Mouse (Mus musculus) megakaryocyte, embryonic 14.5 days (primary cell): ENCODE measurements at regions not wholly inside any gene's neighbourhood (a gene's known extent, or its start where the extent isn't known, plus 50 kb on each side); places are given as distances from the start of the nearest gene placed in this dataset.

Source experiments
- H3K27me3 ChIP-seq: replicated peaks from 2 replicates; pipeline ENCODE3; 2012; ENCODE audit warnings: inconsistent platforms
- H3K36me3 ChIP-seq: replicated peaks from 2 replicates; pipeline ENCODE3; 2012; ENCODE audit warnings: low read length, inconsistent platforms, mixed read lengths
- H3K4me1 ChIP-seq: 2 replicates; pipeline ENCODE4 v1.6.1; 2012; ENCODE audit warnings: inconsistent platforms
- H3K4me3 ChIP-seq: replicated peaks from 2 replicates; pipeline ENCODE3; 2012; ENCODE audit warnings: moderate library complexity, mild to moderate bottlenecking, inconsistent platforms
- H3K9me3 ChIP-seq: 2 replicates; pipeline ENCODE4 v1.6.1; 2012; ENCODE audit warnings: inconsistent platforms
- FLI1 ChIP-seq: IDR thresholded peaks from 2 replicates; pipeline ENCODE4 v1.6.1; 2012; ENCODE audit warnings: low read length, inconsistent platforms, mixed read lengths
- GATA1 ChIP-seq: IDR thresholded peaks from 3 replicates; pipeline ENCODE4 v1.6.1; 2012; ENCODE audit warnings: mixed read lengths, low read length, inconsistent platforms, borderline replicate concordance

DNA sequence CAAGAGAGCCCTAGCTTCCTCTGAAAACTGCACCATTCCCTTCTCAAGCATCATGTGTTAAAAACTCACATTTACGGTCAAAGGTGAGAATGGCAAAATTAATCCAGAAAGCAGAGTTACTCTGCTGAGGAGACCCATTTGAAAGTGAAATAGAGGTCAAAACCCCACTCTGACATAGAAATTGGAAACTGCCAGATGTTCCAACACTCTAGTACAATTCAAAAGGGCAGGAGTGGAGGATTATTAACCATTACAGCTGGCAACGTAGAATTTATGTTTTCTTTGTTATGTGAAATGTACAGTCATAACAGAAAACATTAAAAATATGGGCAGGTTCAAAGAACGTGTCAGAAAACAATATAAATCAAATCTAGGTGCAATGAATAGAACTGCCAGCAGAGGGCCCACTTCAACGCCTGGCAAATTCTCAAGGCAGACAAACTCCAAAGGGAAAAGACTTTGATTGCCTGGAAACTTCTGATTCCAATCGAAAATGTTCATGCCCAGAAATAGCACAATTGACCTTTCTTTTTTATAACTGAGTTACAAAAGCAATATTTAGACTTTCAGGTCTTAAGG, 54.2 kb upstream of the Rfpl4b start:
- no peak for TF ChIP-seq GATA1
- no peak for TF ChIP-seq FLI1
- peaks cover 8% of the 10 kb centered on the region for H3K4me1 ChIP-seq
- H3K4me3 ChIP-seq, result no peak overlapping the region
- H3K9me3 ChIP-seq, result no peaks in the 10 kb centered on the region
- H3K27me3 ChIP-seq, result no peaks in the 10 kb centered on the region
- H3K36me3 ChIP-seq, result no peaks in the 10 kb centered on the region

DNA sequence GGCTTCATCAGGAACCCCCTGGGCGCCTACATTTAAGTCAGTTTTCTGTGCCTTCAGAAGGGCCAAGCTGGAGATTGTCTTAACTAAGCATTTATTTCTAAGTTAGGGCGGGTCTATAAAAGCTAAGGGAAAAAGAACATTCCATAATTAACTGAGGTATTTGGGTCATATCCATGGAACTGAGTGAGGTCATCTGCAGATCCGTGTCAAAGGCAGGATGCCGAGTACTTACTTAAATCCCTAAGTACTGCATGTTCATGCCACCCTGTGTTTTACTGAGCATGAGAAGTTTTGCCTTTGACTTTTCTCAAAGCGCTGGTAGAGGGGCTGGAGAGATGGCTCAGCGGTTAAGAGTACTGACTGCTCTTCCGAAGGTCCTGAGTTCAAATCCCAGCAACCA, 57.7 kb upstream of the Rfpl4b start:
- H3K27me3 ChIP-seq, result no peaks in the 10 kb centered on the region
- TF ChIP-seq GATA1 (no peak), FLI1 (no peak)
- H3K36me3 ChIP-seq, result no peaks in the 10 kb centered on the region
- H3K9me3 ChIP-seq, result no peaks in the 10 kb centered on the region
- peaks cover 18% of the 10 kb centered on the region for H3K4me1 ChIP-seq
- no peak overlapping the region for H3K4me3 ChIP-seq

DNA sequence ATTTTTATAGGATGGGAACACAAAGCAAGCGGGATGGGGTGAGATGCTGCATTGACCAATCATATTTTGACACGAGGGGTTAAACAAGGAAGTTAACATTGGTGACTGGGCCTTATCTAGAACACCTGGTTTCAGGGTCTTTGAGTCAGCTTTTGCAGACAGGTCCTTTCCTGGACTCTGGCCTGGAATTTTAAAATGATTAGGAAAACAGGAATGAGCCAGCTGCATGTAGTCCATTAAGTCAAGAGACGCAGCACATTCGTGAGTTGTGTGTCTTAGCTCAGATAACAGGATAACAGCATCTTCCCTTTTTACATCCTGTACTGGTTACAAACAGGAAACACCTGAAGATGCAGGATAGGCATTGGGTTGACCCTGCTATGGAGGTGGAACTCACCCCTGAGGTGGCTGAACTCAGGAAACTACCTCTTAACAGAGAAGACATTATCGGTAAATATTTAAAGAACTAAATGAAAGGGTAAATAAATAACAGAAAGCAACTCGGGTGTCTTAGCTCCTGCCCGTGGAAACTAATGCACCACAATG, 59.1 kb upstream of the Rfpl4b start:
- H3K27me3 ChIP-seq, result no peaks in the 10 kb centered on the region
- no peak for TF ChIP-seq GATA1
- no peak for TF ChIP-seq FLI1
- no peaks in the 10 kb centered on the region for H3K9me3 ChIP-seq
- peaks cover 24% of the 10 kb centered on the region for H3K4me1 ChIP-seq
- H3K36me3 ChIP-seq, result no peaks in the 10 kb centered on the region
- H3K4me3 ChIP-seq, result no peak overlapping the region

DNA sequence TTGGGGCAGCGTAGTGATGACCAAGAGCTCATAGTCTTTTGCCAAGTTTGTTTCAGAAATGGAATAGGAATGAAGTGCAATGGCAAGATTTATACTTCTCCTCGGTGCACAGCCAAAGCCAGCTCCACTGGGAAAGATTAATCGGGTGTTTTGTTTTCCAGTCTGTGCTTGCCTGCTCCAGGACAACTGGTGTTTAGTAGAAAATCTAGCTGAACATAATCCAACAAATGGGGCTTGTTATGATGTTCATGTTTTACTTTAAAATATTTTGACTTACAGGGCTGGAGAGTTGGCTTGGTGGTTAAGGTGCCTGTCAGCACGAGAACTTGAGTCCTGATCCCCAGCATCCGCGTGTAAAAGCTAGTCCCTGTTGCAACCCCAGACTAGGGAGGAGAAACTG, 60.6 kb upstream of the Rfpl4b start:
- Histone ChIP-seq H3K27me3 (no peaks in the 10 kb centered on the region), H3K4me1 (peaks cover 24% of the 10 kb centered on the region), H3K36me3 (no peaks in the 10 kb centered on the region), H3K9me3 (no peaks in the 10 kb centered on the region), H3K4me3 (no peak overlapping the region)
- TF ChIP-seq FLI1 (no peak), GATA1 (no peak)

DNA sequence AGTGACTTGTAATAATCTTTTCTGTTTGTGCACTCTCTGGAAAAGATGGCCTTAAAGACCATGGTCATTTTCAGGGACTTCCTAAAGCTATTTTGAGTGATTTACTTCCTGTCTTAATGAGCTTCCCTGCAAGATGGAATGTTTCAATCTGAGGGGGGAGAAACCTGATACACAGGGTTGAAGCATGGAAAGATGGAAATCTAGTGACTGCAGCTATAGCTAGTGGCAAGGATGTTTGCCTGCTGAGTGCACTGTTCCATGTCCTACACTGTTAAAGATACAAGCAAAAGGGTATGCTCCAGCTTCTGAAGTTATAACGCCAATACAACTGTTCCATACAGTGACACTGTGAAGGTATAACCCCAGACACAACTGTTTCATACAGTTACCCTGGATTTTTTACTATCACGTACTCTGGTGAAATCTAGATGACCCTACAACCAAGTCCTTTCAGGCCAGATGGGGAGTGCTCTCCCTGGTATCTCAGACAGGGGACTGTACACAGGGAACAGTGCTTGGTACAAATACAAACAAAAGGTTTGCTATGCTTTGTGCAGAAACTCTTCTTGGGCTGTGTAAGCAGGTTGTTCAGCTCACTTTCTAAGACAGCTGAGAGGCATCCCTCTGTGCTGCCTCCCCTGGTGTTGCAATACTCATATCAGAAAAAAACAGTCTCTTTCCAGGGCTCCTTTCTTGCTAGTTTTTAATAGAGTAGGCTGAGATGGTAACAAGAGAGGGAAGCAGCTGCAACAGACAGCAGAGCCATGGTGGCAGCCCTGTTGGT, 62.4 kb upstream of the Rfpl4b start:
- Histone ChIP-seq H3K4me3 (no peak overlapping the region), H3K9me3 (no peaks in the 10 kb centered on the region)
- TF ChIP-seq GATA1 (no peak), FLI1 (no peak)

DNA sequence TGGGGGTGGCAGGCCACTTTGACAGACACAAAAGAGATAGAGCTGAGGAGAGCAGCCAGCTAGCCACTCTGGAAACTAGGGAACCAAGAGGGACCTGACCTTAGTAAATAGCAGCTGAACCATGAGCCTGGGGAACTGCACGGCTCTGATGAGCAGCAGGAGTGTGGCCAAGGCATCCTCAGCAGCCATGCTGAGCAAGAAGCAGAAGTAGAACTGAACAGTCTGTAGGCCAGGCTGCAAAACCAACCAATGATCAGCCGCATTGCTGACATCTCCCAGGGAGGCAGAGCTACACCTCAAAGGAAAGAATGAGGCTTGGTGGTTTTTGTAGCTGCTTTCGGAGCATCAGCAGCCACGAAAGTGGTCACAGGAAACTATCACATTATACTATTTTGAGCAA, 63.1 kb upstream of the Rfpl4b start:
- no peaks in the 10 kb centered on the region for H3K36me3 ChIP-seq
- H3K4me3 ChIP-seq, result peak overlapping the region; percentile 4
- H3K9me3 ChIP-seq, result no peaks in the 10 kb centered on the region
- no peak for TF ChIP-seq GATA1
- no peak for TF ChIP-seq FLI1
- no peaks in the 10 kb centered on the region for H3K27me3 ChIP-seq
- peaks cover 24% of the 10 kb centered on the region for H3K4me1 ChIP-seq

More for the DNA sequence above, 62.4 kb upstream of the Rfpl4b start:
- Histone ChIP-seq H3K4me1 (peaks cover 24% of the 10 kb centered on the region), H3K27me3 (no peaks in the 10 kb centered on the region), H3K36me3 (no peaks in the 10 kb centered on the region)

DNA sequence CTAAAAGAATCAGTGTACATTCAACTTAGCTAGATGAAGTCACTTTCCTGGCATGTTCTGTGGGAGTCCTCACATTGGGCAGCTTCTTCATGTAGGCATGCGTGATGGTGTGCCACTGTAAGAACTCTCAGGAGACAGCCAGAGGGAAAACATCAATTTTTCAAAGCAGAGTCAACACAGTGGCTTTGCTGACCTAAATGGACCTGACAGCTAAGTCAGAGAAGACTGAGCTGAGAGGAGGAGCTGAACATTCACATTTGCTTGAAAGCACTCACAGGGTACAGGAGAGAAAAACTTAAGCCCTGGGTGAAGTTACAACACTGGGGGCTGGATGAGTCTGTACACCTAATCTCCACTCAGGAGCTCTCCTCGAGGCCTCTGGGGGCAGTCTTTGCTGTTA, 64.9 kb upstream of the Rfpl4b start:
- no peak overlapping the region for H3K4me3 ChIP-seq
- no peaks in the 10 kb centered on the region for H3K36me3 ChIP-seq
- TF ChIP-seq FLI1 (no peak), GATA1 (no peak)
- no peaks in the 10 kb centered on the region for H3K27me3 ChIP-seq
- H3K9me3 ChIP-seq, result no peaks in the 10 kb centered on the region
- peaks cover 10% of the 10 kb centered on the region for H3K4me1 ChIP-seq

DNA sequence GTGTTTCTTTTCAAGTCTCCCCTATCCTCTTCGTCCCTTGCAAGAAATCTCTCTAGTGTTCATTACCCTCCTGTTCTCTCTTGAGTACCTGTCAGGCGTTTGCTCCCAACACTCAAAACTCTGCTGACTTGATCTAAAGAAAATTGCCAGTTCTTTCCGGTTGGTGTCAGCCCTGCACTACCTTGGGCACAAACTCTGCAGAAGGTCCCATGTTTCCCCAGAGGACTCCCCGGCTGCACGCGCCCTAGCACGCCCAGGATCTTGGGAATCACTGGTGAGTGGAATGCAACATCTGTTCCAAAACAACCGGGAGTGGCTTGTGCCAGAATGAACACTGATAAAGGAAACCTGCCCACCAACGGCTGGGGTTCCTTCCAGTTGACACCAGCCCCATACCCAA, 66.3 kb upstream of the Rfpl4b start:
- H3K27me3 ChIP-seq, result no peaks in the 10 kb centered on the region
- H3K4me1 ChIP-seq, result peaks cover 10% of the 10 kb centered on the region
- TF ChIP-seq FLI1 (no peak), GATA1 (no peak)
- H3K36me3 ChIP-seq, result no peaks in the 10 kb centered on the region
- H3K9me3 ChIP-seq, result no peaks in the 10 kb centered on the region
- H3K4me3 ChIP-seq, result no peak overlapping the region

DNA sequence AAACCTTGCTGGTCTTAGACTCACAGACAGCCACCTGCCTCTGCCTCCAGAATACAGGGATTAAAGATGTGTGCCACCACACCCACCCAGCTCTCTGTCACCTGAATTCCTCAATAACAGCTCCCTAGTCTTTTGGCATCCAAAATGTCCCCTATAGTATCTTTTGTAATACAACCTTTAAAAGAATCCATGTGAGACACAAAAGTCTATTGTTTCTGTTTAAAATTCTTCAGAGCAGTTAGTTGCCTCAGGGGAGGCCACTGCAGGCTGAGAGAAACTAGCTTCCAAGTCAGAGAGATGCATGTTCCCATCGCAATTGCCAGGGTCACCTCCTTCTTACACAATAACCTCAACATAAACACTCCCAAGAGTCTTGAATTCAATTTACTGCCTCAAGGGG, 70.6 kb upstream of the Lama4 start:
- TF ChIP-seq FLI1 (no peak), GATA1 (no peak)
- Histone ChIP-seq H3K4me3 (no peak overlapping the region), H3K4me1 (no peaks in the 10 kb centered on the region), H3K9me3 (peaks cover 9% of the 10 kb centered on the region), H3K27me3 (no peaks in the 10 kb centered on the region), H3K36me3 (no peaks in the 10 kb centered on the region)

DNA sequence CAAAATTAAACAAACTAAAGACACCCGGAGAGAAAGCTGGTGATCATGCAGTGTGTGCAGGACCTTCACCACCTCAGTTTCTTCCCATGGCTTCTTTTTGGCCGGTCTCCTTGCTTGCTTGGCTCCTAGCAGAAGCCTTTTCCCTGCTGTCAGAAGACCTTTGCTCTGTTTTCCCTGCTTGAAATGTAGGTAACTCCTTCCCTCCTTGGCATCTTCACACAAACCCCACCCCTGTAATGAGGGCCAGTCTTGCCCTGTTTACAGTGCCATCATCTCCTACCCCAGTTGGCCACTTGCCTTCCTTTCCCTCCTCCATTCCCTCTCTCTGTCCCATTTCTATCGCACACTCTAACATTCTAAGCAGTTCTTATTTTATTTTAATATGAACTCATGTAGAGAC, 69.7 kb upstream of the Lama4 start:
- Histone ChIP-seq H3K27me3 (no peaks in the 10 kb centered on the region), H3K4me3 (no peak overlapping the region), H3K9me3 (peaks cover 9% of the 10 kb centered on the region)

More for the DNA sequence above, 69.7 kb upstream of the Lama4 start:
- H3K36me3 ChIP-seq, result no peaks in the 10 kb centered on the region
- TF ChIP-seq GATA1 (no peak), FLI1 (no peak)
- no peaks in the 10 kb centered on the region for H3K4me1 ChIP-seq
